Mouse (Mus musculus) c-Kit-positive CD71-positive TER-119-positive erythroid progenitor cells, embryonic 14.5 days (primary cell): ENCODE measurements around the gene Dph1.
A peak's percentile ranks its signal among the peaks of the same experiment; 100 is the strongest.

Experiments used
- DNase-seq: peaks from one replicate; pipeline ENCODE4 v3.0.0-alpha.2; 2013; ENCODE audit warnings: low spot score

Gene Dph1

DNA sequence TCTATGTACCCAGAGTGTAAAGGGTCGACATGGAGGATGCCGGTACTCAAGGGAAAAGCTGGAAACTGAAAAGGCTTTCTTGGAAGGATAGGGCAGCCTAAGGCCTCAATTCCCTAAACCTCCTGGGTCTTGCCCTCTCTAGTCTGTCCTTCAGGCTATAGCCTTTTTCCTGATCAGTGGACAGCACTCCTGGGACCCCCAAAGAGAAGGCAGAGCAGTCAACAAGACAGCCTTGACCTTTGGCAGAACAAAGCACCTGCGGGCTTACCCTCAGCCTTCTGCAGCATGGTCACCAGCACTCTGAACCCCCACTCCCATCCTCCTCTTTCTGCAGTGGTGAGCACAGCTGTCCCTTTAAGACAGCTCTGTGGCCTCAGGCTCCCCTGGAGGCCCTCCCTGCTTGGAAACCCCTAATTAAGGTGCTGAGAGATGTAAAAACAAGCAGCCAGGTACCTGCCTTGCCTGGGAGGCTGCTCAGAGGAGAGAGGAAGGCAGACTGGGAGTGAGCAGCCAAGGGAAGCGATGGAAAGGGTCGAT, at the start of gene Dph1:
Dph1 (minus strand) TSS at position 337 of the 537 bp plus-strand sequence.
- DNase-seq = no peak

DNA sequence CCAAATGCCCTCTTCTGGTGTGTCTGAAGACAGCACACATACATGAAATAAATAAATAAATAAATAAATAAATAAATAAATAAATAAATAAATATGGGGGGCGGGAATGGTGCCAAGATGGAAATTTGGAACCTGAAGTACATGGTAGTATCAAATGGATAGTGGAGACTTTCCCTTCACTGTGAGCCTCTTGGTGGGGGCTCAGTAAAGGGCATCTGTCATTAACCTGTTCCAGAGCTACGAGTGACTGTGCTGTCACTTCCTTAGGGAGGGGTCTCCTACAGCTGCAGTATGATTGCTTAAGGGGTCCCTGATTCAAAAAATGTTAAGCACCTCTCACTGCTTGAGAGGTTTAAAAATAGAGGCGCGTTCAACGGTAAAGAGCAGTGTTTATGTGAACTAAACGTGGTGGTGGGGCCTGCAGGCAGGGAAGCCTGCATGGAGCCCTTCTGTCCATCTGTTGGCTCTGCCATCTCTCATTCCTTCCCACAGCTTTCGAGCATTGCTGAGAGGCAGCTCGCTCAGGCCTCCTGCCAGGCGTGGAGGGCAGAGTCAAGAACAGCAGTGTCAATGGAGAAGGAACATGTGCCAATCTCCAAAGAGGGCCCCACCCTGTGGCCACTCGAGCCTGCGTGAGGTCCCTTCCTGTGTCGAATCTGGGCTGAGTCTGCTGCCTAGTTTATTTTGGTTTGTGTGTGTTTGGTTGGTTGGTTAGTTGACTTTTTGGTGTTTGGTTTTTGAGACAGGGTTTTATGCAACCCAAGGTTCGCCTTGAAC, 49.3 kb upstream of the Dph1 start:
- no peak for DNase-seq

DNA sequence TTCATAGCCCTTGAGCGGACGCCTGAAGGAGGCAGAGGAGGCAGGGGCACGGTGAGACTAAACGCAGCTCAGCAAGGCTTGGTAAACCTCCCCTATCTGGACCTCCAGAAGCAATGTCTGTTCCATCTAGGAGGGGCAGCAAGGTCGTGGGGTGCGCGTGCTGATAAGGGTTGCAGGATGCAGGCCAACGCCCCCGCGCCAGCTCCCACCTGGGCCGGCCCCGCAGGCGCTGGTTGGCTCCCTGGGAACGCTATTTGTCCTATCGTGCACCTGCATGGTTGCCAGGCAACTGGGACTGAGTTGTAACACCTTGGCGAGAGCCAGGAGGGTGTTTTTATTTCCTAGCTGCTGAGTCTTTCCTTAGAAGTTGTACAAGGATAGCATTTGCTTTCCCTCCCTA, 43.7 kb upstream of the Dph1 start:
- DNase-seq = peak; percentile 75

DNA sequence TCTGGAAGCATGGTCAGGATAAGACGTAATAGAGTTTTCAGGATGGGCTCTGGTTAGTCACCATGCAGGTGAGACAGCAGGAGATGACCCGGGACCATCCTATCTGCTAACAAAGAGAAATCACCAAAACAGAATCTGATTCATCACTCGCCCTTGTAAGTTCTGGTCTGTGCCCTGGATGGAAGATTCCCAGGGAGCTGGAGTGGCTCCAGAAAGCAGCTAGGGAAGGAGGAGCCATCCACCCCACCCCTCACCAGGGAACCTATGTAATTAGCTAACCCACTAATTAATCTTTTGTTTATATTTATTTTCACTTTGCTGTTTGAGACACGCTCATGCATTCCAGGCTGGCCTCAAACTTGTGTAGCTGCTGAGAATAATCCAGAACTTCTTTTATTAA, 41.4 kb upstream of the Dph1 start:
- DNase-seq = no peak

DNA sequence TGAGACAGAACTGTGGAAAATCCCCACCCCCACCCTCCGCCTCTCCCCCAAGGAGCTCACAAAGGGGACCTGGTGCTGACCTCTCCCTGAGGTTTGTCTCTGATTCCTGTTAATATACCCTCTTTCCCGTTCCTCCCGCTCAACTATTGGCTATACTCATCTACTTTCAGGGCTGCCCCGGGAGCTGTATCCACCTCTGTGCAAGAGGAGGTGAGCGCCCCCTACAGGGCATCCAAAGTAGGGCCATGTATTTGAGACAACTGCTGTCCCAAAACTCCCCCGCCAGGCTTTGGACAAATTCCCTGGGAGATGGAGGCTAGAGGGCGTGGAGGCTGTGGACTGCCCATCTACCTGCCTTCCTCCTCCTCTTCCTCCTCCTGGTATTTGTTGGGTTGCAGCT, 40.7 kb upstream of the Dph1 start:
- DNase-seq = peak; percentile 65

DNA sequence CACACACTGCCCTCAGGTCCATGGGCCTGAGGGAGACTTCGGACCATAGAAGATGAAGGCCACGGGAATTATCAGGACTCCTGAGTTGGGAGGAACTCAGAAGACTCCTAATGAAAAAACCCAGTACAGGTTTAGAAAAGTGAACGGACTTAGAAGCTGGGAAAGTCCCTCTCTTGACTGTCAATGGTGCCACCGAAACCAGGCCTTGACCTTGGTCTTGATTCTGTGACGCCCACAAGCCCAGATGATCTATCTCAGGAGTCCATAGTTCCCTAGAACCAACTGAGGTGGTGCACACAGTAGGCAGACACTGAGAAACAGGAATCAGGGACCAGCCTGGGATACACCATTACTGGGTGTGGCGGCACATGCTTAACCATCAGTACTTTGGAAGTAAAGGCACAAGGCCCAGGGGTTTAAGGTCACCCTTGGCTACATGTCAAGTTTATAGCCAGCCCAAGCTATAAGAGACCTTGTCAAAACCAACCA, 39.3 kb upstream of the Dph1 start:
- DNase-seq = no peak

DNA sequence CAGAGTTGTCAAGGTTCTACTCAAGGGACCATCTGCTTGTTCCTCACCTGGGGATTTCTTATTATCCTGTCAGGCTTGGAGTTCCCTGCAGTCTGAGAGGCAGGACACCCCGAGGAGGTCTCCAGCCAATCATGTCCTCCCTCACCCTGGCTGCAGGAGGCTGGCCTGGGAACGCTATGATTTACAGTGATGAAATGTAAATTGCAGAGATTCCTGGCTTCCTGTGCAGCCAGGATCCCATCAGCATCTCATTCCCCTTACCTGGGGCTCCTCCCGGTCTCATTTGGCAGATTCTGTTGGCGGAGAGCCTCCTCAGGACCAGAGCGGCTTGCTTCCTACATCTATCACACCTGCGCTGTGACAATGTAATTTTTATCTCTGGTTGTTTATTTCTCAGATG, 38.2 kb upstream of the Dph1 start:
- no peak for DNase-seq

DNA sequence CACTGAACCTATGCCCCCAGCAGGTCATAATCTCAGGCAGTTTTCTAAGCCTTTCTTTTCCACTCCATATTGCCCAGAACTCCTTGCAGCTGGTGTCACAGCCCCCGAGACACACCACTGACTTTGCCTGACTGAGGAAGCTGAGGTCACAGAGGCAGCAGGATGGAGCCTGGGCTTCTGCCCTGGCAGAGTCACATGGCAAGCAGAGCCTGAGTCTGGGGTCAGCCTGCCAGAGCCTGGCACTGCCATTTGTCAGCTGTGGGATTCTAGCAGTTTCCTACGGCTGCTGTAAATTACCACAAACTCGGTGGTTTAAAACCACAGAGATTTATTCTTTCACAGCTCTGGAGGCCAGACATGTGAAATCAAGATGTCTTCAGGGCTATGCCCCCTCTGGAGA, 36.6 kb upstream of the Dph1 start:
- DNase-seq = no peak

DNA sequence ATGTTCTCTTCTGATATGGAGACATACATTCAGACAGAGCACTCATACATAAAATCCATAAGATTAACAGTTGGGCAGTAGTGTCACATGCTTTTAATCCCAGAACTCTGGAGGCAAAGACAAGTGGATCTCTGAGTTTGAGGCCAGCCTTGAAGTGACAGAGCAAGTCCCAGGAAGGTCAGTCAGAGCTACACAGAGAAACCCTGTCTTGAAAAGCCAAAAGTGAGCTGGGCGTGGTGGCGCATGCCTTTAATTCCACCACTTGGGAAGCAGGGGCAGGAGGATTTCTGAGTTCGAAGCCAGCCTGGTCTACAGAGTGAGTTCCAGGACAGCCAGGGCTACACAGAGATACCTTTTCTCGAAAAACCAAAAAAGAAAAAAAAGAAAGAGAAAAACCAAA, 33.8 kb upstream of the Dph1 start:
- DNase-seq = no peak

DNA sequence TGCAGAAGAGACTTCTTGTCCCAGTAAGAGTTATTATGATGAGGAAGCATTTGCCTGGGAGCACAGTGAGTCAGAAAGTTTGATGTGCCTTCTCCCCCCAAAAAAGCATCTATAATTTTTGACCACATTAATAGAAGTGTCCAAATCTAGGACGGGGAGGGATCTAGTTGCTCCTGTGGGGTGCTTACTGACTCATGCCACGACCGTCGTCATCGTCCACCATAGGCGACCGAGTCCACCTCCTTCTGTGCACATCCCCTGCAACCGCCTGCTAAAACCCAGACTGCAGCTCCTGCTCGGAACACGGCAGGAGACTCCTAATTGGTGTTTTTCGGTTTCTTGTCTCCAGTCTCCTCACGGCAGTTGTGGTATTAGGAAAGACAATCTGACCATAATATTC, 33.0 kb upstream of the Dph1 start:
- DNase-seq = no peak

DNA sequence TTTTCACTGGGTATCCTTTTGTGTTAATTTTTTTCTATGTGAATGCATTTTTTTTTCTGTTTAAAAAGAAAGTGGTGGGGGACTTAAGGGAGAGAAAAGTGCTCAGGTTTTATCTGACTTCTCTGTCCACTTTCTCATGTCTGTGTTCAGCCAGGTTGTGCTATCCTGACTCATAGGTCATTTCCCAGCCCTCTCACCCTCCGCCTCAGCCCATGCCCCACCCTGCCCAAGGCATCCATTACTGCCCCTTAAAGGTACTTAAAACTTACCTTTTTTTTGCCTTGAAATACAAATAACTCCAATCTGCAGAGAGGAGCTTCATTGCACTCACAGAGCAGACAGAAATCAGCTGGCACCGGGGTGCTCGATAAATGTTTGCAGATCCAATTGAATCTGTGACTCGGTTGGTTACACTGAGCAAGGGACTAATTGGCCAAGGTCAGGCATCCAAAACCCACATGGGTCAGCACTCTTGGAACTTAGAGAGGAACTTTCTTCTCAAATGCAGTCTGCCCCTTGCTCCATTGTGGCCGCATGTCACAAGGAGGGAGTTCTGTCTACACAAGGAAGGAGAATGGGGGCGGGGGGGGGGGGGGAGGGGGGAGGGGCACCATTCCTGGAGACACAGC, 29.6 kb upstream of the Dph1 start:
- no peak for DNase-seq

DNA sequence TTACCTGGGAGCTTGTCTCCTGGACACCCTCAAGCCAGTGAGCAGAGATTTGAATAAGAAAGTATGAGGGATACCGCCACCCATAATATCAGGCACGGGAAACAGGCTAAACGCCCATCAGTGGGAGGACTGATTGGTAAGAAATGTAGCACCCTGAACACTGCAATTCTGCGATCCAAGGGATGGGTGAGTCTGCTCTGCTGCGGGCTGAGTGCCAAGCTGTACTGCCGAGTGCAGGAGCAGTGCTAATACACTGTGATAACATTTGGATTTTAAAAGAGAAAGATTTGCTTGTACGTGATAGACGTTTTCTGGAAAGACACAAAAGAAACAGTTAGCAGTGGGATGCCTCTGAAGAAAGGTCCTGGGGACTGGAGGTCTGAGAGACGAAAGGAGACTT, 29.1 kb upstream of the Dph1 start:
- no peak for DNase-seq

DNA sequence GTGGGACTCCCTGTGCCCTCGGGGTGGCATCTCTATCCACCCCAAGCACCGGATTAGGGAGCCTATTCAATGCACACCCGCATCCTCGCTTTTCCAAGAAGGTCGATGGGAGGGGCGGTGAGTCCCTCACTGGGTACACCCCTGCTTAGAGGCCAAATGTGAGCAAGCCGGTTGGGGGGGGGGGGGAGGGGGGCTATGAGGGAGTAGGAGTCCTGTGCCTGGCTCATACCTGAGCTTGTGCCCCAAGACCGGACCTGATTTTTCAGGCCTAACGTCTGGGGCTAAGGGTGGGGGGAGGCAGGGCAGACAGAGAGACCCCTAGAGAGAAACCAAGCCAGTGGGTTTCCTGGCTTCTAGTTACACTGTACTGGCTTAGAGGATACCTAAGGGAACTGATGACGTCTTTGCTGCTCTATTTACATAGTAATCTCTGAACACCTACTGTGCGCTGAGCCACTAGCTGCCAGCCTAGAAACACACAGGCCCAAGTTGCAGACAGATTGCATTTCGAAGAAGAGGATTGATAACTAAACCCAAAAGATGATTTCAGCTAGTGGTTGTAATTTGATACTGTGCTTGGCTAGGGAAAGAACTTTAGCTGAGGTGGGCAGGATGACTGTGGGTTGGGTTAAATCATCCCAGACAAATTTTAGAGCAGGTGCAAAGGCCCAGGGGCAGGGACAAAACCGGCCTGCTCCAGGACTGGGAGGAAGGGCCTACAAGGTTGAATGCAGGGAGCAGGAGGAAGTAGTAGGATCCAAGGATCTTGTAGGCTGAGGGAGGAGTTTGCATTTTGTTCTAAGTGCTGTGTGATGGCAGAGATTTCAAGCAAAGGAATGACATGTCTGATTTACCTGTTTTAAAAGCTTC, 23.3 kb upstream of the Dph1 start:
- no peak for DNase-seq

DNA sequence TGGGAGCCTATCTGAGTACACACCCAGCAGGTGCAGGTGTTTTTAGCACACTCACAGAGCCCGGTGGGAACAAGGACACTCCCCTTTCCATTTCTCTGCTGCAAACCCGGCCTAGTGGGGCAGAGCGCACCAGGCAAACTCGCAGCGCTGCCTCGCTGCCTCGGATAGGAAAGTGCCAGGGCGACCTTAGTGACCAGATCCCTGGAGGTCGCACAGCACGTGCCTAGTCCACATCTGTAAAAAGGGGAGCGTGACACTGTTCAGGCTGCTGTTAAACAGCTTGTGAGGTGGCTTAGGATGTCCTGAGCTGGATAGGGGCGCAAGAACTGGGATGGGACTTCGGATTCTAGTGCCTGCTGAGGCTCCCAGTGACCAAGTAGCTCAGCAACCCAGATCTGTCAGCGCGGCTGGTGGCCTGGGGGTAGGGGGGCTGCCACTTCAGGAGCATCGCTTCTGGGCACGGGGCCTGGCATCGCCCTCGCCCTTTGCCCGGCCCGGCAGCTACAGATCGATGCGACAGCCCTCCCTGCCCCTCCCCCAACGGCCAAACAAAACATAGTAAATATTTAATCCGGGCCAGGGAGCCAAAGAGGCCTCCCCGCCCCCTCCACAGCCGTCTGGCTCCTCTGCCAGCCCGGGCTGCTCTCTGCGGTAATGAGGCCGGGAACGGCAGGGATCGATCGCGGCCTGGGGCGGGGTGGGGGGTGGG, 22.5 kb upstream of the Dph1 start:
- no peak for DNase-seq

DNA sequence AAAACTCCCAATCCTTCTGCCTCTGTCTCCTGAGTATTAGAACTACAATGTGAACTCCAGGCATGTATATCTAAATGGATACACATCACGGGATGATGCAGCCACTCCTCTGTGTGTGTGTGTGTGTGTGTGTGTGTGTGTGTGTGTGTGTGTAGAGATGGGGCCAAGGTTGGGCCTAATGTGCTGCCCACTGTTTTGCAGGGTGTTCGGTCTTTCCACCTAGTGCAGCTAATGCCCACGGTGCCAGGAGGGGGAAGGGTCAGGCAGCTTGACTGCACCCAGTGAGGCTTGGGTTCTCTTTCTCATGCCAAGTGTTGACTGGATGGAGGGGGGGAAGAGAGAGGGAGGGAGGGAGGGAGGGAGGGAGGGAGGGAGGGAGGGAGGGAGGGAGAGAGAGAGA, 21.8 kb upstream of the Dph1 start:
- no peak for DNase-seq

DNA sequence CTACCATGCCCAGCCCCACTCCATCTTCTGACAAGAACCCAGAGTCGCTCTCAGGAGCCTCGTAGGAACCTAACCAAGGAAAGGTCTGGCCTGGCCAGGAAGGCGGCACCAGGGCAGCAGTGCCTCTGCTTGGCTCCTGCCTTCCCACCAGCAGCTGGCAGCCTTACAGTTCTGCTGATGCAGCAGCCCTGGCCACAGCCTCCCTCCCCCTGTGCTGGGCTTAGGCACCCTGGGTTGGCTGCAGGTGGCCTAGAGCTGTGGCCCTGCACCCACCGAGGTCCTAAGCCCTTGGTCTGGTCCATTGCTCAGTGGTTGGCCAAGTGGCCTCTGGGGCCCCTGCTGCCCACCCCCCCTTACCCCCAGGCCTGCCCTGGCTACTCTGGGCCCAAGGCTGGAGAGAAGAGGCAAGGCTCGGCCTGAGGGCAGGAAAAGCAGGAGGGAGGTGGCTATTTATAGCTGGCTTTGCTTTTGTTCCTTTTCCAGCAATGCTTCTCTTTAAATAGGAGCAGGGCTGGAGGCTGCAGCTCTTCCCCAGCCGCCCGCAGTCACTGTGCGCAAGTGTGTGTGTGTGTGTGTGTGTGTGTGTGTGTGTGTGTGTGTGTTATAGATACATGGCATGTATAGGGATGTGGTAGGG, 21.1 kb upstream of the Dph1 start:
- no peak for DNase-seq

DNA sequence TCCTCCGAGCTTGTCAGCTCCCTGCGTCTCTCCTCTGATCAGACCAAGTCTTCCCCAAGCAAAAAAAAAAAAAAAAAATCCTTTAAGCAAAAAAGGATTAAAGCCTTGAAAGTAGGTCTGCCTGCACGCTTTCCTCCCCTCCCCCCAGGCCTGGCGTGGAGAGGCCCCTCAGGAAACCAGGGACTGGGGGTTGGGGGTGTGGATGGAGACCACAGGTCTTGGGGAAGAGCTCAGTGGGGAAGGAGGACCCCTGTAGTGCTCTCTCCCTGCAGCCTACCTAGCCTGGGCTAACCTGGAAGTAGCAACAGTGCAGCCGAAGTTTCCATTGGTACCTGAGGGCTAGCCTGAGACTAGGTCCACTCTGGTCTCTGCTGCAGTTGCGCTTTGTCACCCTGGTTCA, 19.7 kb upstream of the Dph1 start:
- DNase-seq = no peak

DNA sequence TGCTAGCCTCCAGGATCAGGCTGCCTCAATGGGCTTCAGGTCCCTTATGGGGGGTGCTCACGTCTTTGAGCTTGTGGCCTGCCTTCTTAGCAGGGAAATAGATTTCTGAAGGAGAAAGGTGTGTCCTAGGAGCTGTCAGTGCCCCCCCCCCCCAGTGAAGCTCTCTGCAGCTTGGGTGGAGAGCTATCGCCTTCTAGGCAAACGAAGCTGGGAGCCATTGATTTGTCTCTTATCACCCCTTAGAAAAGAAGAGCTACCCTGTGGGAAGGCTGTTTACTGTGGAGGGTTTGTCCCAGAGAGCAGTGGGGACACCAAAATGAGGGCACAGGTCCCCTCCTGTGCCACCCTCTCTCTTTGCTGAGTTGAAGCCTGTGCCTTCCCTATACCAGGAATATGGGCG, 19.1 kb upstream of the Dph1 start:
- DNase-seq = peak; percentile 45

DNA sequence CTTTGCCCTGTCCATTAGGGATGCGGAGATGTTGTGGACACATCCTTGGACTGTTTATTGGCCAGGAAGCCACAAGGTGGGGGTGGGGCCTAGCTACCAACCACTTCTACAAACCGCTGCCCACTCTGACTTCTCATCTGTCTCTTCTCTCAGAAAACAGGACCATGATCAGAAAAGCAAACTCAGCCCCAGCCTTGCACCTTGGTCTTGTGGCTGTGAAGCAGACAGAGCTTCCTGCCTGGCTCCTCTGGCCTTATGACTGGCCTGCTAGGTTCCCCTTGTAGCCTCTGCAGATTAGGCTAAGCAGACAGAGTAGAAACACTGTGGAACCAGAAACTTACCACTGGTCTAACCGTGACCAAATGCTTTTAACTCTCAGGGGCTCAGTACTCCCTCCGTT, 18.3 kb upstream of the Dph1 start:
- no peak for DNase-seq

DNA sequence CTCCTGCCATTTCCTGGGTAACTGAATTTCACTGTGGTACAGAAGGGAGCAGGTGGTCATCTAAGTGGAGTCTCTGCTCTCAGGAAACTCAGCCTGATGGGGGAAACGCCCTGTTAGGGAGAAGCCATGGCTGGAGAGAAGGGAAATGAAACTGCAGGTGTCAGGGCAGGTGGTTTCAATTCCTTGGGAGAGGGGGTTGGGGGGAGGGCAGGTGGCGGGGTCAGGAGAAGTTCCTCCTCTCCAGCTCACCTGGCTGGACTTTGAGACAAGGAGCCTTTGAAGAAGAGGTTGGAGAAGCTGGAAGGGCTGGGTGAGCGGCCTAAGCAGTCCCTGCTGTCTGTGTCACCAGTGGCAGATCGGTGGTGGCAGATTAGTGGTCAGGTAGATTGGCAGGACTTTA, 15.3 kb upstream of the Dph1 start:
- DNase-seq = no peak

DNA sequence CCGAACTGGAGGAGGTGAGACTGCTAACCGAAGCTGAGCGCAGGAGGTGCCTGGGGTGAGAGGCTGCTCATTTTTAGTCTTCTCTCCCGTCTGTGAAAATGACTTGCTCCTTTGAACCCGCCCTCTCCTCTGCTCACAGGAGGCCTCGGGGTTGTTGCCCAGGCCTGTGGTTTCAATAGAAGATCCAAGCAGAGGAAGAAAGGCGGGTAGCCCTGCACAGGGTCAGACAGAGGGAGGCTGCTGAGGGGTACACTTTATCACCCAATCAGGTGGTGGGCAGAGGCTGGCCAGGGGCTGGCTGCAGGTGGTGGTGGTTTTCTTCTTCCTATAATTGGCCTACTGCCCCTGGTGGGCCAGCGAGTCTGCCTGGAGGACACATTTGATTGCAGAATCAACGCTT, 13.4 kb upstream of the Dph1 start:
- no peak for DNase-seq

DNA sequence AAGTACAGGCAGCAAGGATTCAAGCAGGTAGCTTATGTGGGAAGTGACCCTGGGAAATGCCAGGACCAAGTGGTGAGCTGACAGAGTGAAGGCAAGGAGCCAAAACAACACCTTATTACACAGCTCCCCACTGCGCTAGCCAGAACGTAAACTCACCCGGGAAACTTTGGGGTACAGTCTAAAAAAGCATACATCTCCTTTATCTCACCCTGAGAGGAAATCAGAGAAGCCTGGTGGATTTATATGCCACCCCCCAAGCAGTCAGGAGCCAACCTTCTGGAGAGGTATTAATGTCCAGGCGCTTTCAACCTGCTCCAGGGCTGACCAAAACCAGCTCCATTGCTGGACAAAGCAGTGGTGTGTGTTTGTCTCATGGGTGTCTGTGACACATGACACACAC, 12.9 kb upstream of the Dph1 start:
- no peak for DNase-seq
